Mouse (Mus musculus) E14TG2a.4 (cell line): ENCODE data around the gene Scube1.
A peak's percentile ranks its signal among the peaks of the same experiment; 100 is the strongest.

Source experiments
- CTCF ChIP-seq: conservative IDR thresholded peaks from 2 replicates; pipeline ENCODE4 v1.5.1; 2014; ENCODE audit warnings: low read length
- NANOG ChIP-seq: IDR thresholded peaks from 2 replicates; pipeline ENCODE4 v1.6.1; 2014; ENCODE audit warnings: borderline replicate concordance, low read length, mixed read lengths
- POU5F1 ChIP-seq: IDR thresholded peaks from 2 replicates; pipeline ENCODE4 v1.6.1; 2014; ENCODE audit warnings: low read length, borderline replicate concordance

DNA sequence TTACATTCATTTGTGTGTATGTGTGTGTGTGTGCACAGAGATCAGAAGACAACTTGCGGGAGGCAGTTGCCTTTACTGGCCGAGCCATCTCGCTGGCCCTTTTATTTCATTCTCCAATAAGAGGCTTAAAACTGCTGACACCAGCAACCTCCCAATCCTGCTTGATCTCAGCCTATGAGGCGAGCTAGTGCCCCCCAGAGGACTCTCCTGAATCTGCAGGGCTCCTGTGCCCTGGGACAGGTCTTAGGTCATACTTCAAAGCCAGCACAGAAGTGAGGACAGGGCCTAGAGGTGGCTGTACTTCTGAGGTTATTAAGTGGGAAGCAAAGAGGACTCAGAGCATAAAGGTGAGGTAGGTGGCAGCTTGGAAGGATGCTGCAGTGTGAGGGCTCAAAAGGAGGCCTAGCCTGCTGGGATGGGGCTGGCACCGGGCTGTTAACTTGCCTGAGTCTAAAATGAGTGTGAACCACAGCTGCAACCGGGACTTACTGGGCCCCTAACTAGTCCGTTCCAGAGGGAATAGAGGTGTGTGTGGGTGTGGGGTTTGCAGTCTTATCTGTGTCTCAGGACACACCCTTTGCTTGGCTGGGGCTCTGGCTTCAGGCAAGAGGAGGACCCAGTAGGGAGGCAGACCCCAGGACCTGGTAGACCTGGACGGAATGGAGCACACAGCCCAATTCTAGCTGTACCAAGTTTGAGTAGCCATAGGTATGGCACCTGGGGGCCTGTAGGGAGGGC, 141.2 kb downstream of the Scube1 start:
- TF ChIP-seq CTCF (peak; percentile 68), NANOG (no peak), POU5F1 (no peak)
